Mouse (Mus musculus) regulatory T cell (primary cell): ENCODE data around the gene Ypel2.

ENCODE experiments used
- in situ Hi-C: fragments of 300-600 bp; cut with MboI, MseI; formaldehyde crosslinking; loops from one replicate; pipeline ENCODE4 v1.15.1; 2025; ENCODE audit warnings: high pct_unique_total_duplicates

Gene Ypel2

GRCm38 (mm10) chr11:86904706-86905105, 88.8 kb downstream of the Ypel2 start:
- in situ Hi-C loops = loop anchor here (5.0 to 10.0 kb wide), 3 partner anchors 68 to 1090 kb away; no protein-coding TSS in a partner anchor

DNA sequence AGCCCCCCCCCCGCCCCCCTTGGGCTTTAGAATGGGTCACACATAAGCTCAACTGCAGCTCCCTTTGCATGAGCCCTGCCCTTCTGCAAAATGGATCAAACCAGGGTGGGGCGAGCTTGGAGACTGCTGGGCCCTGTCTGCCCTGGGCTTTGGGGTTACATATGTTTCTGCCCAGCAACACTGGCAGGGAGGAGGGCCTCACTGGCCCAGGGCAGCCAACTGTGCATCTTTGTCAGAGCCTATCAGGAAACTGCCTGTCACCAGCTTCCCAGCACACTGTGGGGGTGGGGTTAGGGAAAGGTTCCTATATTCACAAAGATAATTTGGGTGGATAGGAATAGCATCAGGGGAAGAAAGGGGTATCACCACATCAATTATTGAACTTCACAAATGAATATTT, 95.1 kb downstream of the Ypel2 start:
- in situ Hi-C loops = no loop called here

- in situ Hi-C loops = no loop called here
These were observed 97.9 kb downstream of the Ypel2 start for GRCm38 (mm10) chr11:86895567-86895966.

GRCm38 (mm10) chr11:86895156-86895555, 98.4 kb downstream of the Ypel2 start:
- in situ Hi-C loops = no loop called here

DNA sequence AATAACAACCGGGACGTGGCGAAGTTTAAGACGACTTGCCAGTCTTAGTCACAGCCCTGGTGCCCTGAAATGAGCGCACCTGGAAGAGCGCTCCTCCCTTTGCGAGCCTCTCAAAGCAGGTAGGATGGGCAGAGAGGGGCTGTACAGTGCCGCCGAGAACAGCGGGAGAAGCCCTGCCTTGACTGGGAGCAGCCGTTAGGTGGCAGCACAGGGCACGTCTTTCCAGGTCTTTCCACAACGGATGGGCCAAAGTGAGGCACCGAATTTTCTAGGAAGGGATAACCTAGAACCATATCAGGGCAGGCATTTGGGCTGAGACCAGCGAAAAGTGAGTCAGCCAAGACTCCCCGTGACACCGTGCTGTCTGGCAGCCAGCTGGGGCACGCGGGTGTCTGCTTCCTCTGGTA, 99.3 kb downstream of the Ypel2 start:
- in situ Hi-C loops = no loop called here

DNA sequence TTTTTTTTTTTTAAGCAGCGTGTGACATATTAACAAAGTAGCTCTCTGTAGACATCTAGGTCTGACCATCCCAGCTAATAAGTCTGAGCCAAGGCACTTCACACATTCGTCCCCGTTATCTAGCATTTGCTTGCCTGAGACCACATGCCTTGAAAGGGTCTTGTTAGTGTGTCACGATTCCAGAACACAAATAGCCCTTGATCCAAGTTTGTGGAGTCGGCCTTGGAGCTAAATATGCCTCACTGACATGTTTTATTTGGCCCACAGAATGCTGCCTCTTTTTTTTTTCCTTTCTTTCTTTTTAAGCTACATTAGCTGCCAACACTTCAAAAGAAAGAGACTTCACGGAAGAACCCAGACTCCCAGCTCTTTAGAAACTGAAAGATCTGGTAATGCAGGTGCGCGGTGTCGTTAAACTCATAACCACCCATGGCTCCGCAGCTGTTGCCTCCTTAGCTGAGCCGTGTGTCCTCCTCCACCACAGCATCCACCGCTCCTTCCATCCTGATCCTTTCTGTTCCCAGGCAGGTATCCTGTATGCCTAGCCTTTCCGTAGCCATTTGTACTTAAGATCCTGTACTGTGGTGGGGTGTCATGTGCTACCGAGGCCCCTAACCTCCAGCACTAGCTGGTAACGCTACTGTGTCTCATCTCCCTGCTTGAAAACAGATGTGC, 100.4 kb downstream of the Ypel2 start:
- in situ Hi-C loops = no loop called here
